Mouse (Mus musculus) activated CD4-positive, CD25-positive, alpha-beta regulatory T cell (primary cell): ENCODE results near the gene 4930404N11Rik. TPM values are rescaled to one million over a fixed set of nuclear protein-coding genes. Genes with fewer than 3 reads are reported as not detected.

Experiments used
- polyA plus RNA-seq, 2 experiments: library from polyadenylated mRNA; unstranded; fragments of 100-300 nt; shearing (Covaris generic); gene quantifications; one replicate each; pipeline ENCODE4 v1.2.1; 2017

4930404N11Rik gene
- polyA plus RNA-seq: 1 to 10 TPM in 1 of 2 experiments, under 1 TPM in 1; 0.68 to 1.5 TPM

GRCm38 (mm10) chr10:81365672-81366476, at the start of gene 4930404N11Rik:
4930404N11Rik (minus strand) TSS chr10:81365816.

DNA sequence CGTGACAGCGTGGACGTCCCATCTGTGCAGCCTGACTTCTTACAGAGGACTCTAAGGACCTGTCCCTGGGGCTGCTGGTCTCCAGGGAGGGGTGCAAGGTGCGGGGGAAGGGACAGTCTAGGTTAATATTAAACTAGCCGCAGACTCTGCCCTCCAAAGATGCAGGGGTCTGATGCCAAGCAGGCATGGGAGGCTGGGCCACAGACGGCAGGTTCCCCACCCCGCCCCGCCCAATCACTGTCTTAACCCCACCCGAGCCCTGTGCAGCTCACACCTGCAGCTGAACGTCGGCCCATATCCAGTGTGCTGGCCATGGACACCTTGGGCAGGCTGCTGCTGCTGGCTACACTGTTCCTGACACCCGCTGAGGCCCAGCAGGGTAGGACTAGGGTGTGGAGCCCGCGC, 27.2 kb upstream of the 4930404N11Rik start, which contains the start of gene Smim24:
Smim24 (plus strand) TSS at position 271 of the 405 bp plus-strand sequence.

DNA sequence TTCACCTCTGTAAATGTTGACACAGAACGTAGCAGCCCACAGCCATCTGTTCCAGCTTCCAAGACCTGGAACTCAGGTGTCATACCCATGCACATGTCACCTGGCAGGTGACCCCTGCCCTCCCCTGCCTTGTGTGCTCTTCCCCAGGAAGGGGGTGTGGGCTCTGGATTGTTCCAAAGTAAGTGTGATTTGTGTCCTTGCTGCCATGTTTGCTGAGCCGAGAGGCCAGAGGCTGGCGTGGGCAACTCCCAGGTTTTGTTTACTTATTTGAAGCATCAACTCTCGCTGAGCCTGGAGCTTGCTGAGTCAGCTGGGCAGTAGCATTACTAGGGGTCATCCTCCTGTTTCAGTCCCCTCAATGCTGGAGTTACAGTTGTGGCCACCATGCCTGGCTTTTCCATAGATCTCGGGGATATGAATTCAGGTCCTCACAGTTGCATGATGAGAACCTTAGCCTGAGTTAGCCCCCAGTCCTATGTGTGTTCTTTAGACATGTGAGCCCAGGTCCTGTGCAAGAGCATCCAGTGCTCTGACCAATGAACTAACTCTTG, 23.0 kb upstream of the 4930404N11Rik start, which contains the start of gene Gm48552:
Gm48552 (plus strand) TSS at position 501 of the 551 bp plus-strand sequence.

DNA sequence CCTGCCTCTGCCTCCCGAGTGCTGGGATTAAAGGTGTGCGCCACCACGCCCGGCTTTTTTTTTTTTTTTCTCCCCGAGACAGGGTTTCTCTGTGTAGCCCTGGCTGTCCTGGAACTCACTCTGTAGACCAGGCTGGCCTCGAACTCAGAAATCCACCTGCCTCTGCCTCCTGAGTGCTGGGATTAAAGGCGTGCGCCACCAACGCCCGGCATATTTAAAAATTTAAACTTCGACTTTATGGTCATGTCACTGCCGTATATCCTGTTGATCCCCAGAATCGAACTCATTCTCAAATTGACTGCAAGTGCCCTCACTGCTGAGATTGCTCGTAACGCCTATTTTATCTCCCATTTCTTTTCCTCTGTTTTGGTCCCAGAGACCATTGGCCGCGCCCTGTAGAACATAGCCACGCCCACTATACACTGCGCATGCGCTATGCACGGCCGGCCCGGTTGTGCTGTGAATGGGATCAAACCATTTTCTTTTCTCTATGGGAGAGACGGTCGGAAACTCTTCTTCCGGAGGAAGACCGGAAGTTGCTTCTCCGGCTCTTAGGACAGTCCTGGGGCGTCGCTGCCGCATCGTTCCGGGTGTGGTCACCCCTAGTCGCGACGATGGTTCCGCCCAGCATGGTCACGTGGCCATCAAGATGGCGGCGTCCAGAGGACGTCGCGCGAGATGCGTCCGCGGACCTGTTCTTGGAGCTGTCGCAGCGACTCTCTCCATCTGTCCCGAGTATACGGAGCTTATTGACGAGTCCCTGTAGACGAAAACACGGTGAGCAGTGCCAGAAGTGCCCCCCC, 18.4 kb upstream of the 4930404N11Rik start, which contains the start of the genes Dohh and Gm48551:
Dohh (plus strand) TSS at position 627 of the 803 bp plus-strand sequence.
Gm48551 (plus strand) TSS at position 665 of the 803 bp plus-strand sequence.

DNA sequence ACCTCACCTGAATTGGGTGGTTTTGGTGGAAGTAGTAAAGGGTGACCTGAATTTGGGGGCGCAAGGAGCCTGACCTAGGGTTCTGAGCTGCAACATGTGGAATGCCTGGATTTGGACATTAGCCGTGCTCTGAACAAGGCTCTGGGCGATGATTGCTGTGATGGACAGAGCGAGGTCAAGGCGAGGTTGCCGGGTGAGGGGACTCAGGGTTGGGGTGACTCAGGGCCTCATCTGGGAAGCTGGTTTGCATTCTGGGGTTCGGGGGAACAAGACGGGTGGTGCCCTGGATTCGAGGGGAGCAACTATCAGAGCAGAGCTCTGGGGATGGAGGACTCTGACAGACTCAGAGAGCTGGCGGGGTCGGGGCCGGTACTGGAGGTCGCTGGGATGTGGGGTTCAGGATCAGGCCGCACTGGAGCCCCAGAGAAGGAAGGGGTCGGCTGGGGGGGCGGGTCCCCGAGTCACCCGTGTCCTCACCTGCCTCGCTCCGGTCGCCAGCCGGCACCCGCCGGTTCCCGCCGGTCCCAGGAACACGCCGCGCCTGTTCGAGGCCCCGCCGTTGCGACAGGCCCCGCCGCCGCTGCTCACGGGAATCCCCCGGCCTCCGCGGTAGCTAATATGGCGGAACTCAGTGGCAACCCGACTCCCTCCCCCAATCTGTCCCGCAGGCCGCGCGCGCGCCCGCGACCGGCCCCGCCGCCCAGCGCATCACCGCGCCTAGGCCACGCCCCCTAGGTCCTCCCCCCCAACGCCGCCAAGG, 12.4 kb upstream of the 4930404N11Rik start, which contains the start of gene Fzr1:
Fzr1 (minus strand) TSS at position 724 of the 760 bp plus-strand sequence.

GRCm38 (mm10) chr10:81356991-81357844, 8.4 kb downstream of the 4930404N11Rik start, which contains the start of gene Mfsd12:
Mfsd12 (plus strand) TSS chr10:81357491.

DNA sequence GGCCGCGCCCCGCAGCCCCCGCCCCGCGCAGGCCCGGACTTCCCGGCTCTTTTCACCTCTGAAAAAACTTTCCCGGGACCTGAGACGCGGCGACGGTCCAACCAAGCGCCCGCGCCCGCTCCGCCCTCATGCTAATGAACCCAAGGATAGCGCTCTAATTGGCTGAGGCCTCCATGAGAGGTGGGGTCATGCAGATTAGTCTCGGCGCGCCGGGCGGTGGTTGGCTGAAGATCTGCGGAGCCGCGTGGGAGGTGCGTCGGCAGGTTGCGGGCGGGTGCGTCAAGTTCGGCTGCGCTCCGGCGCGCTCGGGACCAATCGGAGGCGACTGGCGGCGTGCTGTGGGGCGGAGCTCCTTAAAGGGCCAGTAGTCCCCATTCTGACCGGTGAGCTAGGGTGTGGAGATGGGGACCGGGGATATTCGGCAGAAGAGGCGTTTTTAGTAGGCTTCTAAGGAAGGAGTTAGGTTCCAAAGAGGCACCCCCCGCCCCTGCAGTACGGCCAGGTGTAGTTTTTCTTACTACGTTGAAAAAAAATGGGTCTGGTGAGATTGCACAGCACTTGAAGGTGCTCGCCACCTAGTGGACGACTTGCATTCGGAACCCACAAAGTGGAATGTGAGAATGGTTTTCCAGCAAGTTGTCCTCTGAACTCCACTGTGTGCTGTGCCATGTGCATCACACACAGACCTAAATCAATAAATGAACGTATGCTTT, 15.1 kb downstream of the 4930404N11Rik start, which contains the start of gene Hmg20b:
Hmg20b (minus strand) TSS at position 130 of the 713 bp plus-strand sequence.

DNA sequence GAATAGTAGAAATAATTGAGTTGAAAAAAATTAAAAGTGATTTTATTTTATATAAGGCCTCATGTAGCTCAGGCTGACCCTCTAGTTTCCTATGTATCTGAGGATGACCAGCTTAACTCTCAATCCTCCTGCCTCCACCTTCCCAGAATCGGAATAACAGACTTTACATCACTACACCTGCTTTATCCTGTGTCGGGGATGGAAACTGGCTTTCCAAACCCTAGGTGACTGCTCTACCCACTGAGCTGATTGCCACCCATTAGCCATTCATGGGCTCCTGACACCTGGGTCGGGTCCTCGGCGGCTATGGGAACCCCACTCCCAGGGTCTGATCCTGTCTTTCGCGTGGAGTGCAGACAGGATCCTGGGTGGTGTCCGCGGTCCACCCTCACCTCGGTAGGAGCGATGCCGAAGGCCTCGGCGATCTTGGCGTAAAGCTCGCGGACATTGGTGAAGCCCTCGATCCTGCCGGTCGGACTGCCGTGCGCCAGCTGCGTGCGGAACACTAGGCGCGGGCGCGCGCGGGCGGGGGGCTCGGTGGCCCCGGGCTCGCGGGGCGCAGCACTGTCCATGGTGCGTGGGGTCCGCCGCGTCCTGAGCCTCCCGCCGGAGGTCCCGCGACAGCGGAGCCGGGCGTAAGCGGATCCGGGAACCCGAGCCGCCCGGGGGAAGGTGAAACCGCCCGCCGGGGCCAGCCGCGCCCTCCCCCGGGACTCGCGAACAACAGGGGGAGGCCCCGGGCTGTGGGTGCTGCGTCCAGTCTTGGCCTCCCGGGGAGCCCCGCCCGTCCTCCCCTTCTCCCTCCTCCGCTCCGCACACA, 22.7 kb downstream of the 4930404N11Rik start, which contains the start of gene Gipc3:
Gipc3 (minus strand) TSS at position 581 of the 820 bp plus-strand sequence.

DNA sequence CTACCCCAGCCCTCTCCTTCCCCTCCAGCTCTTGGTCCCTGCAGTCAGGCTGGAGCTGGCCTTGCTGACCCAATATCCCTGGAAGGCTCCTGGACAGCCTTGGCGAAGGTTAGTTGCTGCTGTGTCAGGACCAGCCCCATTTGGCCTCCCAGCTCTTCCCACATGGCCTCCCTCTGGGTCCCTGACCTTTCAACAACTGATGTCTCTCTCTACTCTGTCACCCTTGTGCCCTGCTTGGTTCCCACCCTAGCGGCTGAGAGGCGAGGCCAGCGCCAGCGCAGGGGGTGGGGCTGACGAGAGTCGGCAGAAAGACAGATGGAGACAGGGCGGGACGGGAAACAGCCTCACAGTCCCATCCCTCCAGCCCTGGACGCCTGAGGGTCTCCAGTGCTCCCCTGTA, 37.2 kb downstream of the 4930404N11Rik start, which contains the start of gene Tbxa2r:
Tbxa2r (plus strand) TSS at position 346 of the 400 bp plus-strand sequence.

DNA sequence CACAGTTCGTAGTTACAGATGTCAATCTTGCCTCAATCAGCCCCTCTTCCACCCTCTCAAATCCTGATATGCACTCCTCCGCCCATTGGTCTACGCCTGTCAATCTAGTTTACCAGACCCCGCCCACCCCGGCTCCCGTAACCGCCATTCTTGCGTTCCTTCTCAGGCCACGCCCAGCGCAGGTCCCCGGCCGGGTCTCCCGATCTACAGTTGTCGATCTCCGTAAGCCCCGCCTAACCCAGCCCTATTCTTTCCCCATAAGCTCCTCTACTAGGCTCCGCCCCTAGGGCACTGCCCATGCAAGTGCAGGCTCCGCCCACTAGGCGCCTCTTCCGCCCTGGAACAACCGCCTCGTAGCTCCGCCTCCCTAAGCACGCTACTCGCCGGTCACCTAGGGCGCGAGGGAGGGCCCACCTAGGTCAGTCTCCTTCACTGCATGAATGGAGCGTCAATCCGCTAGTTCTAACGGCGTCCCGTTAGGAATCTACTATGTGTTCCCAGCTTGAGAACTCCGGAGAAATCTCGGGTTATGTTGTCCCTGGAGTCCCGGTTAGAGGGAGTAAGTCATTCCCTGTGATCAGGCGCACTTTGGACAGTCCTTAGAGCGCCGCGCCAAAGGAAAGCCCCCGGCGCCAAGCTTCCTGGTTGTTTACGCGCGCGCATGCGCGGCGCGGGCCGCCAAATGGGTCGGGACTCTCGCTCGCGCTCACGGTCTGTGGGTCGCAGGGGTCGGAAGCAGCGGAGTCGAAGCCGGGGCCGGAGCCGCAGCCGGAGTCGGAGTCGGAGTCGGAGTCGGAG, 44.9 kb downstream of the 4930404N11Rik start, which contains the start of gene Cactin:
Cactin (plus strand) TSS at position 554 of the 798 bp plus-strand sequence.

Other genes starting within 250 kb of the 4930404N11Rik start
- gene Zbtb7a, start 230.6 kb downstream of the 4930404N11Rik start, polyA plus RNA-seq: 10 to 100 TPM; 69.4 to 76.2 TPM
- gene Pias4, start 197.9 kb downstream of the 4930404N11Rik start, polyA plus RNA-seq: 10 to 100 TPM; 42.8 to 50.1 TPM
- 100 to 1,000 TPM; 640 to 647 TPM for gene Eef2, start 189.2 kb downstream of the 4930404N11Rik start, polyA plus RNA-seq
- gene Dapk3, start 182.8 kb downstream of the 4930404N11Rik start, polyA plus RNA-seq: 100 to 1,000 TPM in 1 of 2 experiments, 10 to 100 TPM in 1; 95.7 to 104 TPM
- not detected for gene 4930442H23Rik, start 182.0 kb downstream of the 4930404N11Rik start, polyA plus RNA-seq
- gene Nmrk2, start 163.8 kb downstream of the 4930404N11Rik start, polyA plus RNA-seq: under 1 TPM; 0.19 to 0.47 TPM
- 1 to 10 TPM; 5.7 to 5.8 TPM for gene Atcay, start 135.0 kb downstream of the 4930404N11Rik start, polyA plus RNA-seq
- 1 to 10 TPM; 3.9 to 5.0 TPM for gene Zfr2, start 132.7 kb downstream of the 4930404N11Rik start, polyA plus RNA-seq
- 100 to 1,000 TPM in 1 of 2 experiments, 10 to 100 TPM in 1; 63.7 to 239 TPM for gene Matk, start 112.9 kb downstream of the 4930404N11Rik start, polyA plus RNA-seq
- gene Mrpl54, start 98.9 kb downstream of the 4930404N11Rik start, polyA plus RNA-seq: 100 to 1,000 TPM; 153 to 154 TPM
- gene Apba3, start 98.9 kb downstream of the 4930404N11Rik start, polyA plus RNA-seq: 10 to 100 TPM; 33.8 to 50.0 TPM
- 10 to 100 TPM in 1 of 2 experiments, 1 to 10 TPM in 1; 9.8 to 36.0 TPM for gene Tjp3, start 74.2 kb downstream of the 4930404N11Rik start, polyA plus RNA-seq
- gene Pip5k1c, start 72.9 kb downstream of the 4930404N11Rik start, polyA plus RNA-seq: 10 to 100 TPM; 67.4 to 88.0 TPM
- 10 to 100 TPM; 44.2 to 64.0 TPM for gene Cactin, start 44.7 kb downstream of the 4930404N11Rik start, polyA plus RNA-seq
- gene Tbxa2r, start 37.1 kb downstream of the 4930404N11Rik start, polyA plus RNA-seq: 10 to 100 TPM; 48.0 to 67.1 TPM
- gene Gipc3, start 22.6 kb downstream of the 4930404N11Rik start, polyA plus RNA-seq: under 1 TPM; 0.05 to 0.08 TPM
- 10 to 100 TPM; 44.4 to 50.7 TPM for gene Hmg20b, start 15.3 kb downstream of the 4930404N11Rik start, polyA plus RNA-seq
- gene Mfsd12, start 8.3 kb downstream of the 4930404N11Rik start, polyA plus RNA-seq: 1 to 10 TPM; 3.7 to 4.0 TPM
- 10 to 100 TPM; 69.7 to 78.9 TPM for gene Fzr1, start 12.7 kb upstream of the 4930404N11Rik start, polyA plus RNA-seq
- 10 to 100 TPM; 35.0 to 35.8 TPM for gene Dohh, start 18.6 kb upstream of the 4930404N11Rik start, polyA plus RNA-seq
- gene Gm48551, start 18.6 kb upstream of the 4930404N11Rik start, polyA plus RNA-seq: 1 to 10 TPM; 2.2 to 4.9 TPM
- gene Gm48552, start 23.2 kb upstream of the 4930404N11Rik start, polyA plus RNA-seq: 1 to 10 TPM; 1.1 to 1.6 TPM
- 10 to 100 TPM in 1 of 2 experiments, 1 to 10 TPM in 1; 6.3 to 12.2 TPM for gene Smim24, start 27.2 kb upstream of the 4930404N11Rik start, polyA plus RNA-seq
- 10 to 100 TPM; 14.8 to 22.7 TPM for gene Nfic, start 89.8 kb upstream of the 4930404N11Rik start, polyA plus RNA-seq
- under 1 TPM; 0.14 to 0.73 TPM for gene Celf5, start 116.9 kb upstream of the 4930404N11Rik start, polyA plus RNA-seq
- 10 to 100 TPM; 78.9 to 96.7 TPM for gene Ncln, start 130.6 kb upstream of the 4930404N11Rik start, polyA plus RNA-seq
- gene S1pr4, start 134.3 kb upstream of the 4930404N11Rik start, polyA plus RNA-seq: 10 to 100 TPM; 64.8 to 91.5 TPM
- 10 to 100 TPM; 29.2 to 77.3 TPM for gene Gna15, start 158.4 kb upstream of the 4930404N11Rik start, polyA plus RNA-seq
- gene Gna11, start 179.4 kb upstream of the 4930404N11Rik start, polyA plus RNA-seq: 10 to 100 TPM; 18.6 to 21.0 TPM
- gene Aes, start 193.7 kb upstream of the 4930404N11Rik start, polyA plus RNA-seq: 1,000 to 10,000 TPM; 1,214 to 1,244 TPM
- gene Tle2, start 208.7 kb upstream of the 4930404N11Rik start, polyA plus RNA-seq: 1 to 10 TPM; 1.1 to 2.0 TPM
- under 1 TPM; 0.43 to 0.88 TPM for gene Tle6, start 235.3 kb upstream of the 4930404N11Rik start, polyA plus RNA-seq
- gene BC025920, start 240.5 kb upstream of the 4930404N11Rik start, polyA plus RNA-seq: 1 to 10 TPM in 1 of 2 experiments, under 1 TPM in 1; 0.72 to 3.1 TPM